33 mouse cellular contexts compared by ENCODE assay signal in genomic region chr17:35261651-35262050, GRCm38 (mm10). TPM values are rescaled to one million over a fixed set of nuclear protein-coding genes. Genes with fewer than 3 reads are reported as not detected.
DNase-seq lines count a peak whose midpoint lies in the region; TF ChIP-seq lines count a peak whose summit lies in the region.
"Had no signal": no experiment of that assay in that cellular context is flagged by ENCODE, and none has a peak within 500 bp of the region (broad histone marks: within the 10 kb centered on the region; RNA-seq: fewer than 3 reads in every experiment).

No protein-coding gene starts in this region.

- H3K4me3 ChIP-seq in CH12.LX (replicated peaks in 1 of 3; ENCODE audit: low read depth in 2 of 3, low read length in 2 of 3, poor library complexity in 1 of 3): peak overlapping the region in 1 of 3 experiments; percentile 37
- H3K4me3 ChIP-seq: embryonic facial prominence, embryonic 12.5 days; left cerebral cortex, adult 2 months had no signal

- H3K9ac ChIP-seq in CH12.LX (ENCODE audit: insufficient read depth, low read depth): no peak overlapping the region
- H3K9ac ChIP-seq: embryonic facial prominence, embryonic 12.5 days; hindbrain, embryonic 14.5 days; limb, embryonic 12.5 days had no signal

- H3K79me2 ChIP-seq in CH12.LX (replicated peaks; ENCODE audit: control insufficient read depth, extremely low read depth, insufficient read depth, poor library complexity, severe bottlenecking): peaks cover 23% of the 10 kb centered on the region

- no peak for TF ChIP-seq RAD21 in CH12.LX (IDR thresholded peaks at IDR 0.05; ENCODE audit: low read depth, low read length)

- TF ChIP-seq CTCF in CH12.LX (conservative IDR thresholded peaks at IDR 0.05 in 1 of 2, IDR thresholded peaks at IDR 0.05 in 1 of 2; ENCODE audit: low read depth in 2 of 2, low read length in 2 of 2): no peak

- intact Hi-C loops in heart, postnatal 10 days (cut with DNase I): no loop called here

- no peaks in the 10 kb centered on the region for H3K27me3 ChIP-seq in CH12.LX (replicated peaks)

- H3K27ac ChIP-seq in CH12.LX (ENCODE audit: insufficient read depth, low read depth): peak overlapping the region; percentile 86; the same call in 1 of the 2 replicates
- H3K27ac ChIP-seq: embryonic facial prominence, embryonic 12.5 days; hindbrain, embryonic 14.5 days; left cerebral cortex, adult 2 months; limb, embryonic 12.5 days had no signal

- dilution Hi-C loops in CH12.LX (cut with MboI; ENCODE audit: extremely low pct_ligation_motif_present, extremely low pct_unique_long_range_greater_than_20kb, low sequenced_read_pairs): no loop called here

- TF ChIP-seq EP300 in CH12.LX (IDR thresholded peaks at IDR 0.05; ENCODE audit: low read length): no peak; the same call in 1 of the 2 replicates

- peak; percentile 28 for DNase-seq in cerebellum, adult 9-10 months
- DNase-seq in cerebellum, adult 11-12 months: no peak
- peak; percentile 4 for DNase-seq in heart, postnatal 4 days
- DNase-seq in heart, postnatal 10 days: no peak
- no peak for DNase-seq in CH12.LX (ENCODE audit: extremely low read depth)
- peak; percentile 13 for DNase-seq in naive thymus-derived CD4-positive, alpha-beta T cell, adult 2 months (ENCODE audit: low read depth)
- DNase-seq in layer of hippocampus, postnatal 25 days (ENCODE audit: extremely low spot score in 1 of 2, low spot score in 1 of 2): no peak
- DNase-seq: adrenal gland, postnatal 25 days; embryo, embryonic 11 days; kidney, postnatal 14 days; liver, postnatal 0 days; lung, postnatal 36 days; midbrain, embryonic 14.5 days; right cerebral cortex, postnatal 25 days; spleen, adult 18-20 months; thymus, adult 18-20 months; thymus, postnatal 25 days had no signal

- H3K36me3 ChIP-seq in CH12.LX (replicated peaks in 1 of 2; ENCODE audit: control insufficient read depth in 1 of 2, insufficient read depth in 1 of 2, low read length in 1 of 2): peaks cover 21 to 23% of the 10 kb centered on the region in 2 experiments
- H3K36me3 ChIP-seq: embryonic facial prominence, embryonic 12.5 days; limb, embryonic 12.5 days had no signal

- no peak for TF ChIP-seq POLR2A in CH12.LX (IDR thresholded peaks at IDR 0.05; ENCODE audit: low read depth, low read length)

- in situ Hi-C loops in CH12.LX (cut with MboI; ENCODE audit: low pct_ligation_motif_present, low pct_unique_long_range_greater_than_20kb, low sequenced_read_pairs): loop anchor here (5.0 kb wide), 1 partner anchor 1259 kb away; the partner anchor contains the start of gene H2-K1

- no peaks in the 10 kb centered on the region for H3K9me3 ChIP-seq in CH12.LX (replicated peaks; ENCODE audit: low read length)
- H3K9me3 ChIP-seq: embryonic facial prominence, embryonic 12.5 days; limb, embryonic 12.5 days had no signal

- peak overlapping the region; percentile 73; the same call in 1 of the 2 replicates for H3K4me2 ChIP-seq in CH12.LX (ENCODE audit: insufficient read depth, low read depth, poor library complexity, severe bottlenecking)
- H3K4me2 ChIP-seq: embryonic facial prominence, embryonic 12.5 days had no signal

- peaks cover 26 to 46% of the 10 kb centered on the region in 2 experiments for H3K4me1 ChIP-seq in CH12.LX (ENCODE audit: control insufficient read depth in 1 of 2, insufficient read depth in 2 of 2)
- H3K4me1 ChIP-seq: embryonic facial prominence, embryonic 12.5 days had no signal

TF ChIP-seq in CH12.LX, 34 proteins besides CTCF, POLR2A, EP300 and RAD21:
- no peak for TF ChIP-seq JUND (conservative IDR thresholded peaks at IDR 0.05; ENCODE audit: low read depth, low read length)
- TF ChIP-seq SIN3A (IDR thresholded peaks at IDR 0.05; ENCODE audit: low read length): no peak
- no peak for TF ChIP-seq TCF12 (IDR thresholded peaks at IDR 0.05; ENCODE audit: low read depth, low read length)
- TF ChIP-seq CHD1 (IDR thresholded peaks at IDR 0.05; ENCODE audit: low read depth, low read length): no peak
- no peak for TF ChIP-seq ZNF384 (IDR thresholded peaks at IDR 0.05; ENCODE audit: low read depth, low read length)
- TF ChIP-seq BHLHE40 (IDR thresholded peaks at IDR 0.05; ENCODE audit: low read depth, low read length): no peak
- no peak for TF ChIP-seq MAZ (IDR thresholded peaks at IDR 0.05; ENCODE audit: low read depth, low read length)
- no peak for TF ChIP-seq RCOR1 (conservative IDR thresholded peaks at IDR 0.05; ENCODE audit: low read depth, low read length)
- TF ChIP-seq ETS1 (conservative IDR thresholded peaks at IDR 0.05; ENCODE audit: low read depth, low read length): no peak
- TF ChIP-seq CHD2 (IDR thresholded peaks at IDR 0.05; ENCODE audit: low read length): no peak
- TF ChIP-seq HCFC1 (IDR thresholded peaks at IDR 0.05; ENCODE audit: low read depth, low read length): no peak
- no peak for TF ChIP-seq SMC3 (IDR thresholded peaks at IDR 0.05; ENCODE audit: low read depth, low read length)
- no peak for TF ChIP-seq ZKSCAN1 (IDR thresholded peaks at IDR 0.05; ENCODE audit: borderline replicate concordance, low read depth, low read length)
- TF ChIP-seq UBTF (IDR thresholded peaks at IDR 0.05; ENCODE audit: low read depth, low read length): no peak
- no peak for TF ChIP-seq MAFK (IDR thresholded peaks at IDR 0.05; ENCODE audit: insufficient replicate concordance, low read length)
TF ChIP-seq in CH12.LX: peak in this region for 0.

RNA-seq across cellular contexts. Expression of gene H2-D1, which starts 0.9 kb away (rescaled TPM):
- total RNA-seq in heart, postnatal 4 days (2021): 10 to 100 TPM; 45.9 to 50.4 TPM
- 10 to 100 TPM; 67.7 to 69.9 TPM for total RNA-seq in heart, postnatal 10 days (2021)
- 817 and 944 TPM in 2 replicates for total RNA-seq in CH12.LX (2012; rRNA removed)
- 659 and 667 TPM in 2 replicates for total RNA-seq in CH12.LX (2014; rRNA removed)
- polyA plus RNA-seq in CH12.LX (2012; ENCODE audit: insufficient read length, low read depth): 880 and 952 TPM in 2 replicates
- total RNA-seq in layer of hippocampus, postnatal 25 days (2021): 10 to 100 TPM; 14.6 to 15.9 TPM

RNA-seq across cellular contexts. Expression of gene Ddx39b, which starts 20.1 kb away (rescaled TPM):
- total RNA-seq in heart, postnatal 4 days (2021): 100 to 1,000 TPM; 221 to 230 TPM
- total RNA-seq in heart, postnatal 10 days (2021): 100 to 1,000 TPM; 163 to 169 TPM
- total RNA-seq in CH12.LX (2012; rRNA removed) (208 and 229 TPM in 2 replicates), CH12.LX (2014; rRNA removed) (242 and 254 TPM in 2 replicates)
- polyA plus RNA-seq in CH12.LX (2012; ENCODE audit: insufficient read length, low read depth): 341 and 411 TPM in 2 replicates
- 100 to 1,000 TPM; 213 to 229 TPM for total RNA-seq in layer of hippocampus, postnatal 25 days (2021)

RNA-seq across cellular contexts. Expression of gene Nfkbil1, which starts 26.1 kb away (rescaled TPM):
- 10 to 100 TPM; 10.8 to 11.0 TPM for total RNA-seq in heart, postnatal 4 days (2021)
- total RNA-seq in heart, postnatal 10 days (2021): 10 to 100 TPM in 1 of 2 experiments, 1 to 10 TPM in 1; 10.0 to 12.2 TPM
- total RNA-seq in CH12.LX (2012; rRNA removed) (16.7 and 22.0 TPM in 2 replicates), CH12.LX (2014; rRNA removed) (15.2 TPM in 2 replicates)
- 25.9 and 31.6 TPM in 2 replicates for polyA plus RNA-seq in CH12.LX (2012; ENCODE audit: insufficient read length, low read depth)
- 10 to 100 TPM; 13.7 to 14.8 TPM for total RNA-seq in layer of hippocampus, postnatal 25 days (2021)

RNA-seq across cellular contexts. Expression of gene Atp6v1g2, which starts 28.2 kb away (rescaled TPM):
- total RNA-seq in heart, postnatal 4 days (2021): 1 to 10 TPM; 8.0 to 9.3 TPM
- 1 to 10 TPM; 4.9 to 5.7 TPM for total RNA-seq in heart, postnatal 10 days (2021)
- total RNA-seq in CH12.LX (2012; rRNA removed) (0.76 and 0.88 TPM in 2 replicates), CH12.LX (2014; rRNA removed) (0.23 and 0.27 TPM in 2 replicates)
- polyA plus RNA-seq in CH12.LX (2012; ENCODE audit: insufficient read length, low read depth): 1.4 and 2.0 TPM in 2 replicates
- total RNA-seq in layer of hippocampus, postnatal 25 days (2021): 100 to 1,000 TPM; 607 to 639 TPM

RNA-seq across cellular contexts. Expression of gene Gm16181, which starts 41.0 kb away (rescaled TPM):
- total RNA-seq in heart, postnatal 4 days (2021): under 1 TPM in 1 of 2 experiments, not detected in 1; 0.52 TPM
- under 1 TPM in 1 of 2 experiments, not detected in 1; 0.84 TPM for total RNA-seq in heart, postnatal 10 days (2021)
- total RNA-seq in CH12.LX (2012; rRNA removed): not detected in 2 replicates
- not detected in 2 replicates for total RNA-seq in CH12.LX (2014; rRNA removed)
- polyA plus RNA-seq in CH12.LX (2012; ENCODE audit: insufficient read length, low read depth): not detected in 2 replicates
- total RNA-seq in layer of hippocampus, postnatal 25 days (2021): not detected
- total RNA-seq: adrenal gland, adult 18-20 months; adrenal gland, postnatal 25 days; gastrocnemius, adult 18-20 months; hematopoietic stem cell, adult 5-6 weeks; layer of hippocampus, postnatal 10 days; left cerebral cortex, adult 2 months; left cerebral cortex, postnatal 25 days; neutrophil, adult 5-6 weeks had no signal
- polyA plus RNA-seq: brain, embryonic 14.5 days; embryonic facial prominence, embryonic 12.5 days; forebrain, embryonic 14.5 days; frontal cortex, adult 2 months; heart, embryonic 14.5 days; hindbrain, embryonic 14.5 days; liver, adult 2 months; midbrain, embryonic 14.5 days; neural tube, embryonic 11.5 days had no signal

Comparison
In these comparisons a context has a peak if more than half of its experiments do, and no peak if none do; other contexts are left out.
1. DNase-seq: peak in cerebellum, adult 9-10 months (single experiment), heart, postnatal 4 days (single experiment) and naive thymus-derived CD4-positive, alpha-beta T cell, adult 2 months (single experiment); none in cerebellum, adult 11-12 months (single experiment), heart, postnatal 10 days (0 of 2), CH12.LX (single experiment) and layer of hippocampus, postnatal 25 days (0 of 2).
2. RNA of gene H2-D1, which starts 0.9 kb away (total RNA-seq): 659 to 944 TPM in CH12.LX; 67.7 to 69.9 TPM in heart, postnatal 10 days, 45.9 to 50.4 TPM in heart, postnatal 4 days and 14.6 to 15.9 TPM in layer of hippocampus, postnatal 25 days; every median in the first group is over 4 times any median in the second.